Mouse (Mus musculus): ENCODE data around the gene Mboat7. TPM values are rescaled to one million over a fixed set of nuclear protein-coding genes. Genes with fewer than 3 reads are reported as not detected.

Mboat7 gene
- total RNA-seq, 2 experiments from 2014 or later: 25.7 to 28.9 TPM

DNA sequence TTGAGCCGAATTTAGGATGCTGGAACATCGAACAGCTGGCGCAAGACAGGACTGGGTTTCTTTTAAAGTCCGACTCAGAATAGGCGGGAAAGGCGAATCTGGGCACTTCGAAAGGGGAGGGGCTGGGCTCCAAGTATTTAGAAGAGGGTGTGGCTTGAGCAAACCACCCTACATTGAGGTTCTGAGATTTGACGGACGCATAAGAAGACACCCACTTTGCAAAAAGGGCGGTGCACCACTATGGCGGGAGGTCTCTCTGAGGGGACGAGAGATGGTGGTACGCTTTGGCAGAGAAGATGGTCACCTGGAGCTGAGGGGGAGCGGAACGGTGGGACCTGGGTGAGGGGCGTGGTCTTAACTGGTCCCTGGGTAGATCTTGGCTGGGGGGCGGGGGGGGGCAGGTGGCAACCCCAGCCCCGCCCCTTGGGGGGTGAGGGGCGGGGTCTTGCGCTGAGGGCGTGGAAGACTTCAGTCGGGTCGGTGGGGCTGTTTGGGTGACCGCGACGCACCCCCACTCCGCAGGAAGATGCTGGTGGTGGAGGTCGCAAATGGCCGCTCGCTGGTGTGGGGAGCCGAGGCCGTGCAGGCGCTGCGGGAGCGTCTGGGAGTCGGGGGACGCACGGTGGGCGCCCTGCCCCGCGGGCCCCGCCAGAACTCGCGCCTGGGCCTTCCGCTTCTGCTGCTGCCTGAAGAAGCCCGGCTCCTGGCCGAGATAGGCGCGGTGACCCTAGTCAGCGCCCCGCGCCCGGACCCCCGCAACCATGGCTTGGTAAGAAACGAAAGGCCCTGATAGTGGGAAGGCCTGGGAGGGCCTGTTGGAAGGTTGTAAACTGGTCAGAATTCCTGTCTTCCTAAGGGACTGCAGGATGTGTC, 989 bp upstream of the Mboat7 start:
- intact Hi-C loops (cut with DNase I): loop anchor here (5.0 to 10.0 kb wide), 3 partner anchors 47 to 443 kb away; partner anchors contain the start of genes Cnot3 and Leng8
- peak; percentile 80 to 84 for DNase-seq

DNA sequence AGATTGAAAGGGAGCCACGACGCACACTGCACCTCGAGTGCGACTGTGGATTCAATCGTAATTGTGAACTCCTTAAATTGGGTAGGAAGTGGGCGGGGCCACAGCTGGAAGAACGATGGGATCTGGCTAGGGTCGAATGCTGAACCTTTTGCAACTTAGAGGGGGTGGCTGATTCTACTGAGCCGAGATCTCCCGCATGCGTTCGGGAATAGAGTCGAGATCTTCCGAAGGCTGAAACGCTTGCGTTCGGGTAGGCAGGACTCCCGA, 419 bp upstream of the Mboat7 start:
- intact Hi-C loops (cut with DNase I): loop anchor here (2.0 to 10.0 kb wide), 4 partner anchors 19 to 444 kb away; partner anchors contain the start of genes Cnot3 and Leng8
- DNase-seq: no peak

DNA sequence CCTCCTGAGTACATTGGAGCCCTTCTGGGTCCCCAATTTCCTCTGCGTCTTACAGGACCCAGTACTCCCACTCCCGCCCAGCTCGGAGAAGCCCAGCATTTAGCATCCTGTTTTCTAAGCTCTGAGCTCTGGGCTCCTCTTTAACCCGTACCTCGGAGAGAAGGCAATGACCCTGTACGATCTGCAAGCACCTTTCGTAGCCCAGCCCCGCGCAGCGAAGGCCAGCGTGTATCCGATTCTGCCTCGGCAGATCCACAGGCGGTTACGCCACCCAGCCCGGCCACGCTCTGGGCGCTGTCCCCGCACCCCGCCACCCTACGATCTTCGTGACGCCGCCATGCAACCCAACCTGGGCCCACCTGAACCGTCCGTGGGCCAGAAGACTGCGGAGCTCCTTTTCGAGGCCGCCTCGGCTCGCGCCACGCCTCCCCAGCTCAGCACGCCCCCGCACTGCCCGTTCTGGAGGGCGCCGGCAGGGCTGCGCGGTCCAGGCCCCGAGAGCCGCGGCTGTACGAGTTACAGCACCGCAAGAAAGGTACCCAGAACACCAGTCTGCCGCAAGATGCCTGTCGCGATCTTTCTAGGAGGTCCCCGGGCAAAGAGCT, 839 bp downstream of the Mboat7 start, which contains the start of gene Tsen34:
Gene Tsen34, plus strand, starts transcription at position 482 of the 605 bp plus-strand sequence.
- intact Hi-C loops (cut with DNase I): loop anchor here (2.0 to 10.0 kb wide), 4 partner anchors 18 to 445 kb away; partner anchors contain the start of genes Cnot3 and Leng8
- no peak for DNase-seq

DNA sequence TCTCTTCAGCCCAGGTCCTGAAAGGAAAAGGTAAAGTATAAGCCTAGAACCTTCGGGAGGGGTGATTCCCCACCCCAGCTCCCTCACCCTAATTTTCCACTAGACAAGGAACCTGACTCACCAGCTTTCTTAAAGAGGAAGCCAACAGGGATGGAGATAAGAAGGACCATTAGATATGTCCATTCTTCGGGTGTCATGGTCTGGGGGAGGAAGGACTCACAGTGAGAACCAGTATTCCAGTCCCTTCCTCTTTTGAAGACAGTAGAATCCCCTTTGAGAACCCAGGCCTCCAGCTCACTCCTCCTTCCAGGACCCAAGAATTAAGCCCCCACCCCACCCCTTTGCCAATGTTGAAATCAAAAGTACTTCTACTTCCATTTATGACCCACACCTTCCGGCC, 1.4 kb downstream of the Mboat7 start:
- intact Hi-C loops (cut with DNase I): loop anchor here (2.0 to 10.0 kb wide), 4 partner anchors 17 to 445 kb away; partner anchors contain the start of genes Cnot3 and Leng8
- DNase-seq: no peak

DNA sequence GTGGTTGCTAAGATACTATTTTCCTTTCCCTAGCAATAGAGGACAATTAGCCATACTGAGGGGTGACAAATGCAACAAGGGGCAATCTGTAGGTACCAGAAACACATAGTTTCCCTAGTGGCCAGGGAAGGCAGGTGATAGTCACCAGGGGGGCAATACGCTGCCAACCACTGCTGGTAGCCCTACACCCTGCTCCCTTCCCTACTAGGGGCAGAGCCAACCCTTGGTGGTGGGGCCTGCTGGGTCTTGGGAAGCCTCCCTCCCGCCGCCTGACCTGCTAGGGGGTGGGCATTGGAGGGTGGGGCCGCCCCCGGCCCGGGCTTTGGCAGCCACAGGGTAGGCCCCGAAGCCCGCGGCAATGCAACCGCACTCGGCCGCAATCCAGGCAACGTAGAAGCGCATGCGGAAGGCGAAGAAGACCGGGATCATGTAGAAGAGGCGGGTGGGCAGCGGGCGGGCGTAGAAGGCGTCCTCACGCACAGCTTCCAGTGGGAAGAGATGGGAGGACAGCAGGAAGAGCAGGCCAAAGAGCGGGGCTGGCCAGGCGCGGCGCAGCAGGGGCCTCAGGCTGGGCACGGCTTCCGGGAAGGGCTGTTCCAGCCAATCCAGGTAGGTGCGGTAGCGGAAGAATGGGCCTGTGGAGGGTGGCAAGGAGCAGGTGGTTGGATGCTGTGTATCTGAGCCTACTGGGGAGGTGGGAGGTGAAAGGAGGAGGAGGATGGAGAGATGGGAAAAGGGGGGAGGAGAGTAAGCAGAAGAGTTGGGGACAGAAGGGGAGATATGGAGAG, 7.7 kb downstream of the Mboat7 start:
- intact Hi-C loops (cut with DNase I): no loop called here
- DNase-seq: no peak

DNA sequence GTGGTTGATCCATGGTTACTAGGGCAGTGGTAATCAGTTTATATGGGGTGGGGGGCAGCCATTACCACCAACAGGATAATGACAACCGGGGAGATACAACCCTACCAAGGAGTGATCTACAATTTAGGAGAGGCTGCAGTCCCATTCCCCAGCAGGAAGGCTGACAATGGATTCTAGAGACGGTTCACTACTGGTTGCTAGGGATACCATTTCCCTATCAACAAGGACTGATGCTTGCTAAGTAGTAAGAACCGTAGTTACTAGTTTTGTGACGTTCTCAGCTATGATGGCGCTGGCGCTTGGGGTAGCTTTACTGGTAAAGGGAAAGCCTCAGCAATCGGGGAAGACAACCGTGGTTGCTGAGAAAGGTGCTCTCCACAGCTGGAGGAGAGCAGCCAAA, 8.6 kb downstream of the Mboat7 start:
- no peak for DNase-seq
- intact Hi-C loops (cut with DNase I): no loop called here

DNA sequence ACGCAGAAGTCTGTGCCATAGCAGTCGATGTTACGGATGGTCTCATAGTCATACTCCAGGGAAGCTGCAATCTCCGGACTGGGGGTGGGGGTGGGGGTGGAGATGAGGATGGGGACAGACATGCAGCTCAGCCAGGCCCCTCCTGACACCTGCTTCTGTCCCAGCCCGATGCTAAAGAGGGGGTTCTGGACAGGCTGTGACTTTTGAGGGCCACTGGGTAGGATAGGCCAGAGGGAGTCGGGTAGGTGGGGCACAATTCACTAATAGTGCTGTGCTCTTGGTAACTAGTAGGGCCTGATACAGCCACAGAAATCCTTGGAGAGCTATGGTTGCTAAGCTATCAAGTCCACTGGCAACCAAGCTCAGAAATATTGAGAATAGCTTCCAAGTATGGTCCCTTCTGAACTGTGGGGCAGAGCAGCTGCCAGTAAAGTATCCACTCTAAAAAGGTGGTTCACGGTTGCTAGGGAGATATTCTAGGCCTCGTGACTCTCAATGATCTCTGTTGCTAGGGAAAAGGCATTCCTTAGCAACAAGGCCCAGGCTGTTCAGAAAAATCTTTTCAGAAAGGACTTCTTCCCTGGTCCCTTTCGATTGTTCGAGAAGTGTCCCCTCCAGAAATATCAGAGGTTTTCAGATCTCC, 9.3 kb downstream of the Mboat7 start:
- DNase-seq: no peak
- intact Hi-C loops (cut with DNase I): no loop called here

DNA sequence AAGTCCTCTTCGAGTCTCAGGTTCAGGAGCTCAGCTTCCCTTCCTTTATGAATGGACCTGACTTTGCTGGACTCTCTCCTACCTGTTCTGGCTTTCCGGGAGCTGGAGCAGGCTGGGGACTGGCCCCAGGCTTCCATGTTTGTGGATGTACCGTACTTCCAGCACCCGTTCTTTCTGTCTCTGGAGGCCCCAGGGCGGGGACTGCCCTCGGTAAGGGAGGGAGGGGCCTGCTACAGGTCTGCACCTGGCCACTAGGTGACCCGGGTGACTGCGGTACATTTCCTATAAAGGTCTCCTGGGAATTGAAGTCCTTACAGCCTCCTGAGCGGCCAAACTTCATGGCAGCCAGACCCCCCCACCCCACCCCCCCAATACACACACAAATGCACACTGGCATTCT, 16.0 kb downstream of the Mboat7 start, which contains the start of gene Tmc4:
Gene Tmc4, minus strand, starts transcription at position 212 of the 400 bp plus-strand sequence.
- no peak for DNase-seq
- intact Hi-C loops (cut with DNase I): loop anchor here (10.0 kb wide), 1 partner anchor 227 kb away; no protein-coding TSS in a partner anchor

DNA sequence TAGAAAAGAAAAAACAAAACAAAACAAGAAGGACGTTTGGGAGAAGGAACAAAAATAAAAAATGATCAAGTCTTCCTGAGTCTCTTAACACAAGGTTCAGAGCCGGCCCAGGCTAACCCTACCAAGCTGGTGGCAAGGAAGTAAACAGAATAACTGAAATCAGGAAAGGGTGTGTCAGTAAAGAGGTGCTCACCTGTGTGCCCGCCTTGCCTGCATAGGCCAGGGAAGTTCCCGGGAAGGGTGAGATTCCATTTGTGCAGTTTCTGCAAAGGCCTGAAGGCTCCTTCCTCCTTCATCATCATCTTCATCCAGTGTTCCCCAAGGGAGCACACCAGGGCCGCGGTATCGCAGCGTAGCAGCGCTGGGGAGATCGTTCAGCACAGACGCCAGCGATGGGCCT, 17.0 kb downstream of the Mboat7 start:
- intact Hi-C loops (cut with DNase I): loop anchor here (10.0 kb wide), 1 partner anchor 228 kb away; no protein-coding TSS in a partner anchor
- DNase-seq: no peak

DNA sequence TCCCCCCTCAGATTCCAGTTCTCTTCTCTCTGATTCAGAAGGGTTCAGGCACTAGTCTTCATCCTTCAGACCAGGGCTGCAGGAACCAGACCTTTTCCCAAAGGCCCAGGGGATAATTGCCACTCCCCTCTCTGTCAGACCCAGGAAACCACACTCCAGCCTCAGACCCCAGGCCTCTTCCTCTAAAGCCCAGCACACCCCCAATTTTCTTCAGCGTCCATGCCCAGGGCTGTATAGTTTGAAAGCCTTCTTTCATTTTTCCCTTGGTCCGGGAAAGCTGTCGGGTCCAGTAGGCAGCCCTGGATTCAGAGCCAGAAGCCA, 18.1 kb downstream of the Mboat7 start:
- intact Hi-C loops (cut with DNase I): loop anchor here (2.0 to 10.0 kb wide), 2 partner anchors 18 to 230 kb away; partner anchors contain the start of genes Mboat7 and Tsen34
- no peak for DNase-seq

DNA sequence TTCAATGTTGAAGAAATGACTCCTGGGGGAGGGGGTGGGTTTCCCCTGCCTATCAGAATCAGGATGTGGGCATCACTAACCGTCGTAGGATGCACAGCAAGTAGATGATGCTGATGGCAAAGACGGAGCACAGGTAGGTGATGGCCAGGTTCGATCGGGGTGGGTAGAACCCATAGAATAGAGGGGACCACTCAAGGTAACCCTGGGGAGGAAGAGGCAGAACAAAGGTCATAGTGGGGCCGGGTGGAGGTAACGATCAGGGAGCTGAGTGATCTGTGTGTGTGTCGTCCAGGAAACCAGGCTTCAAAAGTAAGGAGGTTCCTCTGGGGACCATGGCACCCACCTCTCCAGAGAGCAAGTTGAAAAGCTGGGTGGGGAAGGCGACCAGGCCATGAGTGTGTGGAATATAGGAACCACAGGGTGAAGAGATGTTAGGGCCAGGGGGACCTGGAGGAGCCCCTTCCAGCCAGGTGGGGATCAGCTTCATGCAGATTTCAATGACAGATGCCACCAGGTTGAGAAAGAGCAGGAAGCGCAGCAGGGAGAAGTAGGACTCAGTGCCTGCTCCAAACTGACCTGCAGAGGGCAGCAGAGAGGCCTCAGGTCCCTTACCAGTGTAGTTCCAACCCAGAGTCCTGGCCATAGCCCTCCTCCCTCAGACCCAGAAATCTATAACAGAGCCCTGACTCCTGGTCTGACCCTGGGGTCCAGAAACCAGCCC, 18.7 kb downstream of the Mboat7 start:
- intact Hi-C loops (cut with DNase I): loop anchor here (2.0 to 10.0 kb wide), 2 partner anchors 18 to 230 kb away; partner anchors contain the start of genes Mboat7 and Tsen34

DNA sequence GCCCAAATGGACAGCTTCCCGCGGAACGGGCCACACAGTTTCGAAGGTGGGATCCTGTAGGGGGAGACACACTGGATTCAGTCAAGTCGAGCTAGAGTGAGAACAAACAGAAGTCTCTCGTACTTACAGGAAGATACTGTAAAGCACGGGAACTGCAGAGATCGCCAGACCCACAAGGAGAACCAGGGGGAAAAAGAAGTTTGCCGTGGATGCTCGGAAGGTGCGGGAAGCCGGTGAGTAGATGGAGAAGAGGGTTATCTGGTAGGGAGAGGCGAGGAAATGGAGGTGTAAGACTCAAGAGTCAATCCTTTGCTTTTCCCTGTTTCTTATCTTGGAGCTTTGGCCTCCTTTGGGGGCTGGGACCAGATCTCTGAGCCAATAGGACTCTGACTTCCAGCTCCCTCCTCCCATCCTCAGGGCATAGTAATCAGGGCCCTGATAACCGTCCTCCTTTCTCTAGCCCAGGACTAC, 26.4 kb downstream of the Mboat7 start:
- DNase-seq: peak in 1 of 2 experiments; percentile 32
- intact Hi-C loops (cut with DNase I): loop anchor here (5.0 to 10.0 kb wide), 2 partner anchors 35 to 808 kb away; partner anchors contain the start of gene Rps9

More for the DNA sequence above, 18.7 kb downstream of the Mboat7 start:
- DNase-seq: peak; percentile 84 to 93

DNA sequence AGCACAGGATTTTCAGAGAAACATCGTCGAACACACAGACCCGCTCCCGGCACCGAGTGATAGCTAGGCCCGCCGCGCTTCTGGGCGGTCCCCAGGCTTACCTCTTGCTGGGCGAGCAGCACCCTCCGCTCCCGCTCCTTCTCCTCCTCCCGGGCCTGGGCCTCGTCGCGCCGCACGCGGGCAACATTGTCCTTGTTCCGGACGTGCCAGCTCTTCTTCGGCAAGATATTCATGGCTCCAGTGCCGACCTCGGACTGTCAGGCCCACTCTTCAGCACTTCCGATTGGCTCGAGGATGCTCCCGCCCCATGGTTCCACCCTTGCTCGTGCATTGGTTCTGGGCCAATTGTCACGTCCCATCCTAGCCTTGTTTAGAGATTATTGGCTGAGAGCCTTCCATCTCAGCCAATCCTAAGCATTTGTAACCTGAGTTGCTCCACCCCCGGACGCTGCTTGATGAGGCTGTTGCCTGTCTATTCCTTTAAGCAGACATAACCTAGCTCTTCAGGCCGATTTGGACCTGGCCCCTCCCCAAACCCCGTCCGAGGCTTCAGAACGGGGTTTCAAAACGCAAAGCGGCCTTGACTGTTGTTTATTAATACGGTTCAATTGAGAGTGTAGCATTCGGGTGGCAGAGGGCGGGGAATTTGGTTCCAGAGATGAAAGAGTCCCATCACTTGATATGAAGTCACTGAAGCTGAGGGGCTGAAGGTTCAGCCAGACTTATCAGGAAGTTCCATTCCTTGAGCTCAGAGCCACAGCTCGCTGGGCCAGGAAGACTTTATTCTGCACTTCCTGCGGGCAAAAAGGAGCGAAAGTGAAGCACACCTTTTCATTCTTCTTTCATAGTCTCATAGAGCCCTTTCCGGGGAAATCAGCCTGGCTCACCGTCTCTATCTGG, 27.9 kb downstream of the Mboat7 start, which contains the start of gene Leng1:
Gene Leng1, minus strand, starts transcription at position 626 of the 900 bp plus-strand sequence.
- intact Hi-C loops (cut with DNase I): loop anchor here (5.0 to 10.0 kb wide), 2 partner anchors 37 to 809 kb away; partner anchors contain the start of gene Rps9
- DNase-seq: peak; percentile 98 to 99

DNA sequence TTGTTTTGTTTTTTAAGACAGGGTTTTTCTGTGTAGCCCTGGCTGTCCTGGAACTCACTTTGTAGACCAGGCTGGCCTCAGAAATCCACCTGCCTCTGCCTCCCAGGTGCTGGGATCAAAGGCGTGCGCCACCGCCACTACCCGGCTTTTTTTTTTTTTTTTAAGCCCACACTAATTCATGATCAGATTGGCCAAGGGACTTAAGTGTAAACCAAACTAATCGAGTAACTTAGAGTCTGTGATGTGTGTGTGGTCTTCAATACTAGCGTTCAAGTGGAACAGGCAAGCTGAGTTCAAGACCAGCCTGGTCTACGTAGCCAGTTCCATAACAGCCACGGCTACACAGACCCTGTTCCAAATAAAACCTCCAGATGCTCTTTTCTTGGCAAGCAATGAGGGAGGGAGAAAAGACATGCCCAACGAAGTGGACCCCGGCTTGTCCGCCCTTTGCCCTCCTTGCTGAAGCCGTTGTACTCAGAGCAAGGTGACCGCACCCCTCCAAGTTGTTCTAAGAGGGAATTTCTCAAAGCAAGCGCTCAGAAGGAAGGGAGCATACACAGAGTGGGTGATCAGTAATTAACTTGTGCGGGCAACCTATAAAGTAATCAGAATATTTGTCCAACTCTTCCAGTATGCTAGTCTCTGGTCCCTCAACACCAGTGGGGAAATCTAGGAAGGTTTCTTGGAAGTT, 28.7 kb downstream of the Mboat7 start:
- intact Hi-C loops (cut with DNase I): loop anchor here (5.0 to 10.0 kb wide), 2 partner anchors 38 to 810 kb away; partner anchors contain the start of gene Rps9
- no peak for DNase-seq

DNA sequence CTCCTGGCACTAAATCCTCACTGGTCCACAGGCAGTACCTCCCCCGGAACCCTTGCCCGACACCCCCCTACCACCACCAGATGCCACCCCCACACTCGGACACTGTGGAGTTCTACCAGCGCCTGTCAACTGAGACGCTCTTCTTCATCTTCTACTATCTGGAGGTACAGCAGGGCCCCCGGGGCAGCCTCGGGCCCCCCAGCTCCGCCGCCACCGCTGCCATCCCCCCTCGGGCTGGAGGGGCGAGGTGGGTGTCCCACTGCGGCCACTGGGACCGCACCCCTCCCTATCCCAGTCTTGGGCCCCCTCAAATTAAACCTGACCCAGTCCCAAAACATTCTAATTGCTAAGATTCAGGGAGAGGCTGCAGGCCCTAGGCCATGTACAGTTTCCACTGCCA, 34.7 kb downstream of the Mboat7 start:
- intact Hi-C loops (cut with DNase I): no loop called here
- no peak for DNase-seq

DNA sequence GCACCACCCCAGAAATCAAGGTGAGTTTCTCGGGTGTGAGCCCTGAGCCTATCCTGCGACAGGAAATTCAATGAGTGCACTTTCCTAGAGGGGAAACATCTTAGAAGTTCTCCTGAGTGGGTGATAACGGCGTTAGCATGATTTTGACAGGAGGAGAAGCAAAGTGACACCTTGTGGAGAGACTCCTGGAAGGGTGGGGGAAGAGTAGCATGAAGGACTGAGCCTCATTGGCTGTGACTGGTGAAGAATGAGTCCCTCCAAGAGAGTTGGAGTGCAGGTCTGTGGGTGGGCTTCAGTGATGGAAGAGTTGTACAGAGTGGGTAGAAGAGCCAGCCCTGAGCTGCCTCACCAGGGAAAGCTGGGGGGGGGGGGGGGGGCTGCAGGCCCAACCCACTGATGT, 36.4 kb downstream of the Mboat7 start:
- intact Hi-C loops (cut with DNase I): no loop called here
- DNase-seq: no peak

DNA sequence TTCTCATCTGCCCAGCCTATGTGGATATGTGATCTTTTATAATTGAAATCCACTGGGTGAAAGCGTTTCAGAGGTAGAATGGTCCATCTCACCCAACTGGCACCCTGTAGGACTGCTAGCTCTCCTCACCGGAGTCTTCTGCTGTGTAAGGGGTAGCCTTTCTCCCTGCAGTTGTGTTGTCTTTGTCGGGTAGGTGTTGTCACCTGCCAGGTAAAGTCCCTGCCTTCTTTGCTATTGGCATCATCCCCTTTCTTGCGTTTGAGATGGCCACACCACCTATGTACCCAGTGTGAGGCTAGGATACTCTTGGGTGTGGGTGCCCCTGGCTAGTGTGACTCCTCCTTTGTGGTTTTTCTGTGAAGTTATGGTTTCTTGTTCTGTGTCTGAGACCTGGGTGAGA, 46.7 kb downstream of the Mboat7 start:
- no peak for DNase-seq
- intact Hi-C loops (cut with DNase I): loop anchor here (5.0 to 10.0 kb wide), 2 partner anchors 46 to 498 kb away; partner anchors contain the start of genes Mboat7 and Tsen34

Data from heart, postnatal 10 days (tissue).